Mouse (Mus musculus) brain, embryonic 14.5 days (tissue): ENCODE measurements around the gene Dnajb1.

ENCODE experiments used
- CTCF ChIP-seq: fragments of 200-500 bp; IDR thresholded peaks from 2 replicates; pipeline ENCODE4 v1.5.1; 2012; ENCODE audit warnings: inconsistent platforms, mild to moderate bottlenecking, moderate library complexity, borderline replicate concordance; ENCODE audit not compliant: insufficient read depth, insufficient read length; ENCODE audit errors: extremely low read depth
- POLR2A ChIP-seq: fragments of 200-500 bp; IDR thresholded peaks from 2 replicates; pipeline ENCODE4 v1.6.1; 2012; ENCODE audit warnings: mild to moderate bottlenecking, inconsistent platforms, borderline replicate concordance; ENCODE audit not compliant: poor library complexity, insufficient read depth, insufficient read length, severe bottlenecking; ENCODE audit errors: extremely low read depth

- TF ChIP-seq POLR2A (no peak), CTCF (no peak)
These were observed 14.4 kb upstream of the Dnajb1 start for GRCm38 (mm10) chr8:83593325-83594166.
